Mouse (Mus musculus) midbrain, embryonic 16.5 days (tissue): ENCODE measurements around the gene Bok. TPM values are rescaled to one million over a fixed set of nuclear protein-coding genes. Genes with fewer than 3 reads are reported as not detected.

ENCODE experiments used
- ATAC-seq: fragments of 200-750 bp; cut with Nextera tagmentation; 2 replicates; pipeline ENCODE4 v1.8.0; 2017; ENCODE audit warnings: moderate TSS enrichment
- H3K27ac ChIP-seq: fragments of 300-500 bp; sonication (generic); 2 replicates; pipeline ENCODE4 v1.5.1; 2014; ENCODE audit warnings: mild to moderate bottlenecking, low read length, mixed read lengths
- H3K27me3 ChIP-seq: fragments of 300-500 bp; sonication (generic); 2 replicates; pipeline ENCODE4 v1.6.1; 2014; ENCODE audit warnings: low read depth, low read length, mixed read lengths; ENCODE audit not compliant: control insufficient read depth, insufficient read depth
- H3K36me3 ChIP-seq: fragments of 300-500 bp; sonication (generic); 2 replicates; pipeline ENCODE4 v1.6.1; 2014; ENCODE audit warnings: mild to moderate bottlenecking, low read length, moderate library complexity, mixed read lengths; ENCODE audit not compliant: control insufficient read depth, insufficient read depth
- H3K4me1 ChIP-seq: fragments of 300-500 bp; sonication (generic); 2 replicates; pipeline ENCODE4 v1.6.1; 2014; ENCODE audit warnings: mild to moderate bottlenecking, low read length, mixed read lengths; ENCODE audit not compliant: control insufficient read depth, insufficient read depth
- H3K4me2 ChIP-seq: fragments of 300-500 bp; sonication (generic); 2 replicates; pipeline ENCODE4 v1.6.1; 2014; ENCODE audit warnings: mild to moderate bottlenecking, low read length, mixed read lengths
- H3K4me3 ChIP-seq: fragments of 300-500 bp; sonication (generic); 2 replicates; pipeline ENCODE4 v1.5.1; 2014; ENCODE audit warnings: low read depth, mild to moderate bottlenecking, low read length, moderate library complexity, mixed read lengths
- H3K9ac ChIP-seq: fragments of 300-500 bp; sonication (generic); 2 replicates; pipeline ENCODE4 v1.6.1; 2014; ENCODE audit warnings: low read depth, low read length, mixed read lengths
- H3K9me3 ChIP-seq: fragments of 300-500 bp; sonication (generic); replicated peaks from 2 replicates; pipeline ENCODE4 v1.6.1; 2014; ENCODE audit warnings: mild to moderate bottlenecking, low read length, mixed read lengths; ENCODE audit not compliant: control insufficient read depth, poor library complexity, severe bottlenecking
- WGBS: fragments of 180-500 bp; shearing (Covaris S2); extraction: QIAGEN DNeasy Blood & Tissue Kit; methylation state at CpG from one replicate; pipeline ENCODE4 v1.1.7; 2014; 5-methylcytosine and 5-hydroxymethylcytosine counted together
- polyA plus RNA-seq: library from polyadenylated mRNA; unstranded; fragments of >200 nt; fragmentation: Nextera tagmentation; extraction: Ambion mirVana; gene quantifications from 2 replicates; pipeline ENCODE4 v1.2.1, GENCODE M21; 2015

Bok gene
- polyA plus RNA-seq, 1 experiment from 2014 or later, result 102 TPM

DNA sequence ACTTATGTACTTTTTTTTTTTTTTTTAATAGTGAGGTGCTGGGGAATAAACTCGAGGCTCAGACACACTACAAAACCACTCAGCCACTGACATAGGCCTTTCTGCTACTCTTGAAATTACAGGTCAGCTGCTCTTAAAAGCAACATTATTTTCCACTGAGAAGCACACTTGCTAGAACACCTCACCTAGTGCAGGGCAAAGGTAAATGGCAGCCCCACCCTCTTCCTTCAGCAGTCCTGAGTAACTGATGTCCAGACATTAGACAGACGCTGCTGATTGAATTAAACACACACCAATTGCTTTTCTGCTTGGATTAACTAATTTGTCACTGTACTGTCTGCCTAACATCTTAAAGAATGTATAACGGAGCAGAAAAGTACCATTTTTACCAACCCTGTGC lies 39.2 kb downstream of the Bok start:
- H3K4me3 ChIP-seq, result no peak overlapping the region
- H3K36me3 ChIP-seq, result peaks cover 5% of the 10 kb centered on the region
- no peaks in the 10 kb centered on the region for H3K27me3 ChIP-seq
- H3K4me1 ChIP-seq, result no peaks in the 10 kb centered on the region
- no peak overlapping the region for H3K4me2 ChIP-seq
- H3K9me3 ChIP-seq, result no peaks in the 10 kb centered on the region
- WGBS, result 87% methylated on average over 3 of the region's 3 CpGs
- ATAC-seq, result no peak
- no peak overlapping the region for H3K9ac ChIP-seq
- no peak overlapping the region for H3K27ac ChIP-seq

DNA sequence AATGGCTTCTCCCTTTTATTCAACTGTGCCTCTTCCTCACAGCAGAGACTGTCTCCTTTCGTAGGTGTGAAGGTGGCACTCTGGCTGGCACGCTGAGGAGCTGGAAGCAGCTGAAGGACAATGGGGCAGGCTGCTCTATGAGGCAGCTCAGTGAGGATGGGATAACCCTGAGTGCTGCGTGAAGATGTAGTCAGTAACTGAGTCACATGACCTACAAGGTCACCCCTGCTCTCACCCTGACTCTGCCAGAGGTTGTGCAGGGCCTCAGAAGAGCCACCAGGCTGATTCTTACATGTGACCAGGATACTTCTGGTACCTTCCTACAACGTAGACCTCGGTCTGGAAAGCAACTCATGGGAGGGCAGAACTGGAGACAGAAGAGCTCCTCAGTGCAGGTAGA lies 40.2 kb downstream of the Bok start:
- no peak overlapping the region for H3K27ac ChIP-seq
- H3K4me1 ChIP-seq, result no peaks in the 10 kb centered on the region
- peaks cover 5% of the 10 kb centered on the region for H3K36me3 ChIP-seq
- H3K9ac ChIP-seq, result no peak overlapping the region
- WGBS, result 94% methylated on average over 5 of the region's 5 CpGs
- no peaks in the 10 kb centered on the region for H3K9me3 ChIP-seq
- no peak overlapping the region for H3K4me3 ChIP-seq
- ATAC-seq, result no peak
- no peak overlapping the region for H3K4me2 ChIP-seq
- H3K27me3 ChIP-seq, result no peaks in the 10 kb centered on the region

DNA sequence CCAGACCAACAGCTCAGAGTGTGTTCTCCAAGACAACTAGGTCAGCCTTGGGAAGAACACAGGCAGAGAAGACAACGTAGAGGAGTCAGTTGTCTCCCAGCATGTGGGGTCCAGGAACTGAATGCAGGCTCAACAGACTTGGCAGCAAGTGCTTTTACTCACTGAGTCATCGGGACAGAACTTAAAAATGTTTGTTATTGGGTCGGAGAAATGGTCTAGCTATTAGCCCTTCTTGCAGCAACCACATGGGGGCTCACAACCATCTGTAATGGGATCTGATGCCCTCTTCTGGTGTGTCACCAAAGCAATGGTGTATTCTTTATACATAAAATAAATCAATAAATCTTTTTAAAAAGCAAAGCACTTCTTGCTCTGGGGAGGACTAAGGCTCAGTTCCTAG lies 40.7 kb downstream of the Bok start:
- Histone ChIP-seq H3K27ac (no peak overlapping the region), H3K4me2 (no peak overlapping the region), H3K4me3 (no peak overlapping the region), H3K9me3 (no peaks in the 10 kb centered on the region), H3K27me3 (no peaks in the 10 kb centered on the region), H3K36me3 (peaks cover 5% of the 10 kb centered on the region), H3K9ac (no peak overlapping the region), H3K4me1 (peaks cover under 1% of the 10 kb centered on the region)
- ATAC-seq, result no peak
- 81% methylated on average over 3 of the region's 3 CpGs for WGBS

DNA sequence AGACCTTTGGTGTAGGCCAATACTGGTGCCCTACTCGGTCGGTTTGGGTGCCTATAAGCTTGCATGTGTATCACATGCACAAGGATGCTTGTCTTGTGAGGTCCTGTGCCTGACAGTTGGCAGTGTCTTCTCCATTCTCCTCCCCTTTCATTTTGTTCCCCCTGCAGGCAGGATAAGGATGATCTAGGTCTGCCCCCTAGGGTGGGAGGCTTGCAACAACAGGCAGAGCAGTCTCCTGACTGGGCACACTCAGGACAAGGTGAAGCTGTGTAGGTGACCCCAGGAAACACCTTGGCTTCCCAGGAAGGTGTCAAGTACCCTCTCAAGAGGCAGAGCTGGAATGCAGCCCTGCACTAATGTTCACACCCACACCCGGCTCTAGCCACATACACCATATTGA lies 41.5 kb downstream of the Bok start:
- 70% methylated on average over 3 of the region's 3 CpGs for WGBS
- no peak for ATAC-seq

DNA sequence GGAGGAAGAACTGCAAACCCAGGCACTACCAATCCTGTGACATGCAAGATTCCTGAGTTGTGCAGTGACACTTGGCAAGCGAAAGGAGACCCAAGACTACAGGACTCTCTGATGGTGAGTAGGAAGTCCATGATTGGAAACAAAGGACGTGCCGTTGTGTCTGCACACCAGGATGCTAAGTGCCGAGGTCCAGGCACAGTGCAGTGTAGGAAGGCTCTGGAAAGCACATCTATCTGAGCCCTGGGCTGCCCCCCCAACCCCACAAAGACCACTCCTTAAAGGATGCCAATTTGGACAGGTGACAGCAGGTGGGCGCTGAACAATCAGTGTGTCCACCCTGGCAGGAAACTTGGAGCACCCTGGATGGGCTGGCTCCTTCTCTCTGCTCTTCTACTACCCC lies 45.6 kb downstream of the Bok start:
- 0 out of 2 replicates have a peak, but pooled peaks have one; percentile 17 for ATAC-seq
- Histone ChIP-seq H3K27ac (no peak overlapping the region), H3K4me2 (peak overlapping the region; percentile 23; the same call in 1 of the 2 replicates), H3K36me3 (no peaks in the 10 kb centered on the region), H3K9ac (no peak overlapping the region), H3K27me3 (no peaks in the 10 kb centered on the region), H3K9me3 (no peaks in the 10 kb centered on the region), H3K4me1 (peaks cover 12% of the 10 kb centered on the region), H3K4me3 (no peak overlapping the region)
- 86% methylated on average over 5 of the region's 5 CpGs for WGBS

More for the DNA sequence above, 41.5 kb downstream of the Bok start:
- Histone ChIP-seq H3K36me3 (peaks cover 5% of the 10 kb centered on the region), H3K27me3 (no peaks in the 10 kb centered on the region), H3K27ac (no peak overlapping the region), H3K4me1 (peaks cover 8% of the 10 kb centered on the region), H3K4me3 (no peak overlapping the region), H3K9ac (no peak overlapping the region), H3K4me2 (no peak overlapping the region), H3K9me3 (no peaks in the 10 kb centered on the region)

DNA sequence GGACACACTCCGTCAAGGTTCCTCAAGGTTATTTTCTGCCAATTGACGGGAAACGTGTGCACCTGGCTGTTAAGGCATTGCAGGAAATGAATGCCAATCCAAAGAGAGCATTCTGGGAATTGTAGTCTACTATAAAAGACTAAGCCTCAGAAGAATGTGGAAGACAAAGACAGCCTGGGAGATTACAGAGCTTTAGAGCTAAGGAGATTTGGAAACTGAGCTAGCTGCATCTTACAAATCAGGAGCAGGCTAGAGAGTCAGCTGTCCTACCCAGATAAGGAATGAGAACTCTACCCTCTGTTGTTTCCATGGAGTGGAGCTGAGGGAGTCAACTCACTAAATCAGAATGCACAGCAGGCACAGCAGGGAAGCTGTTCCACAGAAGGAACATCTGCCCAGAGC lies 46.4 kb downstream of the Bok start:
- H3K4me1 ChIP-seq, result peaks cover 12% of the 10 kb centered on the region
- no peaks in the 10 kb centered on the region for H3K27me3 ChIP-seq
- H3K27ac ChIP-seq, result peak overlapping the region; percentile 74
- peak; percentile 64 for ATAC-seq
- no peaks in the 10 kb centered on the region for H3K36me3 ChIP-seq
- no peak overlapping the region; the same call in 1 of the 2 replicates for H3K9ac ChIP-seq
- H3K4me2 ChIP-seq, result peak overlapping the region; percentile 42
- 3% methylated on average over 3 of the region's 3 CpGs for WGBS
- H3K9me3 ChIP-seq, result no peaks in the 10 kb centered on the region
- H3K4me3 ChIP-seq, result no peak overlapping the region

DNA sequence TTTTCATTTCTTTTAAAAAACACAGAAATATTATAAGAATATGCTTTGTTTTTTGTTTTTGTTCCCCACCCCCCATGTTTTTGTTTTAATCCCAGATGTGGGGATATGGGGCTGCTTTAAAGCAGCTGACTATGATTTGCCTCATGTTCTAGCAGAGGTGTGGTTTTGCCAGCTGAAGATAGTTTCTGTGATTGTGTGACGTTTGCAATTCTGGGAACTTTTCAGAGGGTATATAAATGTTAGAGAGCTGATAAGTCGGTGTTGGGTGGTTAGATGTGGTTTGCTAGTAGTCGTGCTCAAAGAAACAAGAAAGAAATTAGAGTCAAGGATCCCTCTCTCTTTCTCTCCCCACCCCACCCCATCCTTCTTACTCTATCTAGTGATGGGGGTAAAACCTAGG lies 50.4 kb downstream of the Bok start:
- ATAC-seq, result no peak
- Histone ChIP-seq H3K4me2 (no peak overlapping the region), H3K27ac (no peak overlapping the region), H3K36me3 (no peaks in the 10 kb centered on the region), H3K9me3 (no peaks in the 10 kb centered on the region), H3K9ac (no peak overlapping the region), H3K27me3 (no peaks in the 10 kb centered on the region), H3K4me1 (peaks cover 12% of the 10 kb centered on the region), H3K4me3 (no peak overlapping the region)
- 95% methylated on average over 3 of the region's 3 CpGs for WGBS

DNA sequence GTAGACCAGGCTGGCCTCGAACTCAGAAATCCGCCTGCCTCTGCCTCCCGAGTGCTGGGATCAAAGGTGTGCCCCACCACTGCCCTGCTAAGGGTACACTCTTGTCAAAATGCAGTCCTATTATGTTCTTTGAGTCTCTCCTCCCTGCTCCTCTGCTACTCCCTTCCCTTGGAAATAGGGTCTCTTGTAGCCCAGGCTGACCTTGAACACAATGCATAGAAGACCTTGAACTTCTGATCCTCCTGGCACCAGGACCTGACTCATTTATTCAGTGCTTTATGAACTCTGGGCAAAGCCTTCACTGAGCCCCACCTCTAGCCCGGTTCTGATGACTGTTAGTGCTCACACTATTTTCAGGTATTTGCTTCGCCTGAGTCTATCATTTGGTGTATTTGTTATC lies 52.3 kb downstream of the Bok start:
- no peak overlapping the region for H3K4me3 ChIP-seq
- WGBS, result 93% methylated on average over 5 of the region's 5 CpGs
- ATAC-seq, result no peak
- no peak overlapping the region for H3K27ac ChIP-seq
- no peaks in the 10 kb centered on the region for H3K9me3 ChIP-seq
- no peak overlapping the region for H3K9ac ChIP-seq
- no peaks in the 10 kb centered on the region for H3K4me1 ChIP-seq
- no peak overlapping the region for H3K4me2 ChIP-seq
- H3K36me3 ChIP-seq, result no peaks in the 10 kb centered on the region
- H3K27me3 ChIP-seq, result no peaks in the 10 kb centered on the region

DNA sequence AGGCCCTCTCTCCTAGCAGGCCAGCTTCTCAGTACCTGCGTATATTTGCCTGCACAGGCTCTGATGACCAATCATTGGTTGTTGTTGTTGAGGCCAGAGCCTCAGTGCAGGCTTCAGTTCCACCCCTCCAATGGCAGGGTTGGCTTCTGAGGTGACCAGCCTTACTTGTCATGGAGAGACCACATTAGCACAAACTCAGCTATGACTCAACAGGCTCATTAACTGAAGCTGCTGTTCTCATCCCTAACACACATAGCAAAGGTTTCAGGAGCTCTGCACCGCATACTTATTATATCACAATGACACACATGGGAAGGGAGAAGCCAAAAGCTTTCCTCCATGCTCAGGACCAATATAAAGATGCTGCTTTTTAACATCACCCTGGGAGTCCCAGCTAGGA lies 55.2 kb downstream of the Bok start:
- Histone ChIP-seq H3K9me3 (no peaks in the 10 kb centered on the region), H3K27me3 (no peaks in the 10 kb centered on the region), H3K36me3 (no peaks in the 10 kb centered on the region), H3K4me1 (no peaks in the 10 kb centered on the region), H3K4me2 (no peak overlapping the region), H3K4me3 (no peak overlapping the region), H3K27ac (no peak overlapping the region), H3K9ac (no peak overlapping the region)
- WGBS, result 96% methylated on average over 2 of the region's 2 CpGs
- no peak for ATAC-seq

DNA sequence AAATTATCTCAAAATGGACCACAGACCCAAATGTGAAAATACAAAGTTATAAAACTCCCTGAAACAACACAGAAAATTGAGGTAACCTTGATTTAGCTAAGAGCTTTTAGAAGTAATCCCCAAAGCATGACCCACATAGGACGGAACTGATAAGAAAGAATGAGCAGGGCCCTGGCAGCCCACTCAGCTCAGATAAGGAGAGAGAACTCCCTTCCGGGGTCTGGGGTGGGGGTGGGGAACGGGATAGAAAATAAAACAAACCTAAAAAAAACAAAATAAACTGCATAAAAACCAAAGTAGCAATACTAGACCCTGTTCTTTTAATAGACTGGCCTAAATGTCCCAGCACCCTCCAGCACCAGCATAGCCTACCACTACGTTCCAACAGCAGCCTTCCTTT lies 56.5 kb downstream of the Bok start:
- H3K36me3 ChIP-seq, result no peaks in the 10 kb centered on the region
- no peaks in the 10 kb centered on the region for H3K9me3 ChIP-seq
- H3K4me1 ChIP-seq, result no peaks in the 10 kb centered on the region
- H3K4me3 ChIP-seq, result no peak overlapping the region
- no peaks in the 10 kb centered on the region for H3K27me3 ChIP-seq
- whole genome bisulfite sequencing, result 95% methylated on average over 4 of the region's 4 CpGs
- ATAC-seq, result no peak
- no peak overlapping the region for H3K9ac ChIP-seq
- no peak overlapping the region for H3K4me2 ChIP-seq
- no peak overlapping the region for H3K27ac ChIP-seq
